Mouse (Mus musculus): ENCODE results near the gene Epn3.
A peak's percentile ranks its signal among the peaks of the same experiment; 100 is the strongest.

Epn3 gene

GRCm38 (mm10) chr11:94498093-94498996, 1.4 kb downstream of the Epn3 start:
- DNase-seq (ENCODE audit: low read depth, low spot score), result no peak

DNA sequence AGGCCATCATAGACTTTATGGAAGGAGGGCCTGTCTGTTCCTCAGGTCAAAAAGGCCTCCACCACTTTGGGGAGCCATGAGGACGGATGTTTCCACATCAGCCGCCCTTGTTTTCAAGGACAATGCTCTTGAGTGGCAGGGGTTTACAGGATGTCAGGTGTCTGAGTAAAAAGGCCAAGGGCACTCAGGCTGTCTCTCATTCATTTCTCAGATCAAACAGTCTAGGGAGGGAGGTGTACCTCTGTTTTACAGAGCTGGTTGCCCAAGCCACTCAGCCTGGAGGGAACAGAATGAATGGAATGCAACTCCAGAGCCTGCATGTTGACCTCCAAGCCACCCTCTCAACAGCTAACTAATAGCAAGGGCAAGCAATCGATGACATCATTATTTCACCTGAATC, 4.4 kb downstream of the Epn3 start:
- no peak for DNase-seq (ENCODE audit: low read depth, low spot score)

- DNase-seq (ENCODE audit: low read depth, low spot score), result no peak
Measured at GRCm38 (mm10) chr11:94491749-94492099, 8.1 kb downstream of the Epn3 start.

DNA sequence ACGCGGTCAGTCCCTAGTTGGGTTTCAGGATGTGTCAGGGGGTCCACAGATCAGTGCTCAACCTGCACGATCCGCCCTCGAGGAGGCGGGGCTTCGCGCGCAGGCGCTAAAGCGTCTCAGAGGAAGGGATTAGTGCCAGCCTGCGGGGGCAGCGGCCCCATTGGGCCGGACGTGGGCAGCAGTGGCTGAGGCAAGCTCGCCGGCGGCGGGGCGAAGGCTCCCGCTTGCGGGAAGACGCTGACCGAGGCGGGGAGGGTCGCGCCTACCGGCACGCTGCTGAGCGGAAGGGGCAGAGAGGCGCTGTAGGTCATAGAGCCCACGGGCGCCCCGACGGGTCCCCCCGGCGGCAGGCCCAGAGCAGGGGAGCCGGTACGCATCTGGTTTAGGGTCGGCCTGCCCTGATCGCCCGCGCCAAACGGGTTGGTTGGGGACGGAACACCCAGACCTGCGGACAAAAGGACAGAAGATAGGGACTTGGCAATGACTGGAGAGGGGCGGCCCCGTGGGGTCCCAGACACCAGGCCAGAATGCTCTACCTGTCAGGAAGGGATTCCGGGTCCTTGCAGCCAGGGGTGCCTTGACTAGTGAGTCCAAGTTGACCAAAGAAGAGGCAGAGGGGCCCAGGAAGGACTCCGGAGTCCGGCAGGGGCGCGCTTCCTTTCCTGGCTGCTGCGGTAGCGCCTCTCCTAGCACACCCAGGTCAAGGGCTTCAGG, 8.6 kb downstream of the Epn3 start:
- peak; percentile 77 for DNase-seq (ENCODE audit: low read depth, low spot score)

GRCm38 (mm10) chr11:94489745-94490144, 10.0 kb downstream of the Epn3 start:
- no peak for DNase-seq (ENCODE audit: low read depth, low spot score)

- no peak for DNase-seq (ENCODE audit: low read depth, low spot score)
Measured at GRCm38 (mm10) chr11:94488767-94489533, 10.8 kb downstream of the Epn3 start.

DNA sequence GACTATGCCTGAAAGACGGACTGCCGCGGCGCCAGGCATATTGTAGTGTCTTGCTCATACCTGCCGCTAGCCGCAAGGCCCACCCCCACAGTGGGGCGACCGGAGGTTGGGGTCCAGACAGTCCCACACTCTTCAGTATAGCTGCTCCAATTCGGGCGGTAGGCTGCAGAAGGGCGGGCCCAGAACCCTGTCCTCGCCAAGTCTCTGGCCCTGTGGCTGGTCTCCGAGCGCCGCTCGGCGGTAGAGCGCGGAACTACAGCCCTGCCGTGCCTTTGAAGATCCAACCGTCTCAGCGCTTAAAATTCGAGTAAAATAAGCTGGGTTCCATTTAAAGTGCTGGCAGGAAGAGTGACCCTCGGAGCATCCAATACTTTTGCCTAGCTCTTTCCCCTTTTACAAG, 13.8 kb downstream of the Epn3 start, which contains the start of gene Spata20:
Gene Spata20 (minus strand): TSS at position 179 of the 400 bp plus-strand sequence.
- peak; percentile 60 for DNase-seq (ENCODE audit: low read depth, low spot score)

DNA sequence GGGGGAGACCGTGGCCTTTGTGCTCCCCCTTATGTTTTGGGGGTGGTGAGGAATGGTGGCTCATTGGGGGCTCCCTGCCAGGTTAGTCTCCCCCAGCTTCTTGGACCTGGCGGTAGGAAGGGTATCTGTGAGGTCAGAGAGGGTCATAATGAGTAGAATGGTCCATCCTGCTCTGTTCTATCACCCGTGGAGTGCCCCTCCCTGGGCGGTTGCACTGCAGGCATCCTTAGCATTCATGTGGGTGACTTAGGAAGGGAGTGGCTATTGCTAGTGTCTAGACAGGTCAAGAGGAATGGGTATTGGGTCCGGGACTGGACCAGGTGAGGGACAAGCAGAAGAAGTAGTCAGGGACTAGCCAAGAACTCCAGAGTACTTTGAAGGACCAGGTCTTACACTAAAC, 14.6 kb downstream of the Epn3 start:
- DNase-seq (ENCODE audit: low read depth, low spot score), result no peak

- no peak for DNase-seq (ENCODE audit: low read depth, low spot score)
Measured at GRCm38 (mm10) chr11:94484636-94485035, 15.1 kb downstream of the Epn3 start.

DNA sequence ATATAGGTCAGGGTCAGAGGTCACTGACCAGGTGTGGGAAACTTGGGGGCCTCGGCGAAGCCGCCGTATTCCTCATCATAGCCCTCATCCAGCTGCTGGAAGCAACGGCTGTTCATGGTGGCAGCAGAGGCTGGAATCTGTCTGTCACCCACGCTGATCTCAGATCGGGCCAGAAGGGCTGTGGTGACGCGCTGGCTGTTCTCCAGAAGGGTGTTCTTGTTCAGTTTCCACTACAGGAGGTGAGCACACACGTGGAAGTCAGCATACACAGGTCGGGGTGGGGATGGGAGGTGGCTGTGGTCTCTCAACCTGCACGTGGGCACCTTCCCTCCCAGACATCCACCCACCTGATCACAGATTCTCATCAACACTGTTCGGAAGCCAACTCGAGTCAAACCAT, 15.9 kb downstream of the Epn3 start:
- no peak for DNase-seq (ENCODE audit: low read depth, low spot score)

GRCm38 (mm10) chr11:94483436-94483835, 16.3 kb downstream of the Epn3 start:
- no peak for DNase-seq (ENCODE audit: low read depth, low spot score)

GRCm38 (mm10) chr11:94482738-94483137, 17.0 kb downstream of the Epn3 start:
- no peak for DNase-seq (ENCODE audit: low read depth, low spot score)

DNA sequence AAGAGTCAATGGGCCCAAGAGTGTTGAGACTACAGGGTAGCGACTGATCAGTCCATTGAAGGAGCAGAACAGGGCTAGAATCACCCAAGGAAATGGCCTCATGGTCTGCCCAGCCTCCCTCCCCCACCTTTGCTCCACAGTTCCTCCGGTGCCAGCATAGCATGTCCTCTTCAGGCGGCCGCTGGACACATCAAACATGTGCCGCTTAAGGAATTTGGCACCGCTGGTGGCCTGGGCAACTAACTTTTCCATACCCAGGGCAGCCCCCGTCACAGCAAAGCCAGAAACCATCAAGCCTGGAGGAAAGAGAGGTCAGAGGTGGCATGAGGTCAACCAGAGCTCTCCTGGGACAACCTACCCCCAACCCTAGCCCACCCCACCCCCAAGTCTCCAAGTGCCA, 17.8 kb downstream of the Epn3 start:
- no peak for DNase-seq (ENCODE audit: low read depth, low spot score)

DNA sequence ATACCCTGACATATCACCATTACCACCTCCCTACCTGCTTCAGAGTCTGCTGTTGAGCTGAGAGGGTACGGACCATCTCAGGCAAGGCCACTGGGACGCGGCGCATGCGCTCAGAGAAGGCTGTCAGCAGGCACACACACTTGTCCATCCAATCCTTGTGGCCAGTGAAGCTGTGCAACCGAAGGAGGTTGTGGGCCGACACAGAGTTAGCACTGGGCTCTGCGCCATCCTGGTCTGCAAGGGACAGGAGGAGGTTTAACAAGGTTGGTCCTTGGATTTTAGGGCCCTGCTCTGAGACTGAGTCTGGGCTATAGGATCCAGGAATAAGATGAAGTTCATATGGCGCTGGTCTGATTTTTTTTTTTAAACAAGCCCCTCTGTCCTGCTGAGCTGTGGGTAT, 19.4 kb downstream of the Epn3 start:
- no peak for DNase-seq (ENCODE audit: low read depth, low spot score)

DNA sequence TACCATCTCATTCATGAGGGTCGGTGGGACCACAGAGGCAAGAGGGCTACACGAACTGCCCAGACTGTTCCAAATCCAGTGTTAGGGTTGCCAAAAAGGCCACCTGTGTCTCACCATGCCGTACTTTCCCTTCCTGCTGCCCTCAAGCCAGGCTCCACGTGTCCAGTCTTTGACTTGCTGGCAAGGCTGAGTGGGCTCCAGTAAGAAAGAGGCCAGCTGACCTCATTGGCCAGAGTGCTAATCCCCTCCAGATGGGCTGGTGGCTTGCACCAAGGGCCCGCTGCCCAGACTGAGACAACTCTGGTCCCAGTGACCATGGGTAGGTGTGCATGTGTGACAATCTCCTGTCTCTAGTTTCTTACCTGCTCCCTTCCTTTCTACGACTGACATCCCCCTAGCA, 22.1 kb downstream of the Epn3 start:
- no peak for DNase-seq (ENCODE audit: low read depth, low spot score)

- DNase-seq (ENCODE audit: low read depth, low spot score), result no peak
Measured at GRCm38 (mm10) chr11:94475722-94476121, 24.1 kb downstream of the Epn3 start.

- DNase-seq (ENCODE audit: low read depth, low spot score), result no peak
Measured at GRCm38 (mm10) chr11:94474544-94474910, 25.2 kb downstream of the Epn3 start.

DNA sequence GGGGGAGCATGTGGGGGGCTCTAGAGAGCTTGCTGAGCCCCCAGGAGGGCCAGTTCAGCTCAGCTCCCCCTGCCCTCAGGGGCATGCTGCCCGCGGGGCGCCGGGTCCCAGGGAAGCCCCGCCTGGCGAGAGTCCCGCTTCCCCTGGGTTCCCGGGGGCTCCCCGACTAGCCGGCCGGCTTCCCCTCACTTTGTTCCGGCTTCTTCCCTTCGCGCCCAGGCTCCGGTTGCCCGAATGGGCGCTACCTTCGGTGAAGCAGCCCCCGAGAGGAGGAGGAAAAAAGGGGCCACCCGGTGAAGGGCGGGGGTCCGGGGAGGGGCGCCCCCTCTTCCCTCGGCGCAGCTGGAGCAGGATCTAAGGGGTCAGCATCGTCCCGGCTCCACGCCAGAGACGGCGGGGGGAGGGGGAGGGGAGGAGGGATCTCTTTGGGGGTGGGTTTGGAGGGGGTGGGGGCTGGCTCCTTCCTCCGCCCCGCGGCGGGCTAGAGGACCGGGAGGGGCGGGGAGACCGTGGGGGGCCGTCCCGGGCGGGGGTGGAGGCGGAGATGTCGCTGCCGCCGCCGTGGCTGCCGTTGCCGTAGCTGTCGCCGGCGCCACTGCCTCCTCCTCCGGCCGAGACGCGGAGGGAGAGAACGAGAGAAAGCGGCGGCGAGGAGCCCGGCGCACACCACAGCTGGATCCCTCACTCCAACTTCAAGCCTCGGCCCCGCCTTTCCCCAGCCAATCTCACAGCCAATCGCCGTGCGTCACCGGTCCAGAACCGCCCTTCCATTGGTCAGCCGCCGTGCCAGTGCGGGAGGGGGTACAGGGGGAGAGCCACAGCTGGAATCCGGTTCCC, 25.8 kb downstream of the Epn3 start, which contains the start of gene Cacna1g:
Gene Cacna1g (minus strand): TSS at position 492 of the 837 bp plus-strand sequence.
- peak; percentile 46 for DNase-seq (ENCODE audit: low read depth, low spot score)

GRCm38 (mm10) chr11:94472916-94473706, 26.7 kb downstream of the Epn3 start:
- DNase-seq (ENCODE audit: low read depth, low spot score), result no peak

- no peak for DNase-seq (ENCODE audit: low read depth, low spot score)
Measured at GRCm38 (mm10) chr11:94472585-94472915, 27.2 kb downstream of the Epn3 start.
